Mouse (Mus musculus) layer of hippocampus, adult 2 months (tissue): ENCODE data around the gene Plb1. TPM values are rescaled to one million over a fixed set of nuclear protein-coding genes. Genes with fewer than 3 reads are reported as not detected.

Experiments used
- DNase-seq, 2 experiments: peaks; one replicate each; pipeline ENCODE4 v3.0.0; 2022; ENCODE audit warnings: low spot score in 2 of 2
- H3K27ac ChIP-seq: fragments of 200-600 bp; 2 replicates; pipeline ENCODE4 v1.8.1; 2022
- H3K4me3 ChIP-seq: fragments of 200-600 bp; 2 replicates; pipeline ENCODE4 v1.8.1; 2022; ENCODE audit warnings: mild to moderate bottlenecking
- CTCF ChIP-seq: fragments of 200-600 bp; conservative IDR thresholded peaks from 2 replicates; pipeline ENCODE4 v1.8.1; 2022; ENCODE audit warnings: antibody characterized with exemption, mild to moderate bottlenecking, moderate library complexity
- long read RNA-seq, 2 experiments: library from polyadenylated mRNA; stranded (forward); transcript quantifications; one replicate each; pipeline ENCODE4 v2.0.0; 2021; ENCODE audit warnings: borderline mapping rate in 2 of 2
- total RNA-seq, 2 experiments: library from RNA; stranded (reverse); gene quantifications; 2 replicates each; pipeline ENCODE4 v1.2.3; 2021

Gene Plb1
- 1 to 10 TPM; 1.3 to 1.7 TPM for total RNA-seq
- long read RNA-seq, experiment 1, partial matches to known transcripts: 0 of 1 reads
- long read RNA-seq, experiment 1, other reads (novel, unspliced or antisense): 1 of 1 reads
- long read RNA-seq, experiment 2, partial matches to known transcripts: 0 of 1 reads
- long read RNA-seq, experiment 2, other reads (novel, unspliced or antisense): 1 of 1 reads

DNA sequence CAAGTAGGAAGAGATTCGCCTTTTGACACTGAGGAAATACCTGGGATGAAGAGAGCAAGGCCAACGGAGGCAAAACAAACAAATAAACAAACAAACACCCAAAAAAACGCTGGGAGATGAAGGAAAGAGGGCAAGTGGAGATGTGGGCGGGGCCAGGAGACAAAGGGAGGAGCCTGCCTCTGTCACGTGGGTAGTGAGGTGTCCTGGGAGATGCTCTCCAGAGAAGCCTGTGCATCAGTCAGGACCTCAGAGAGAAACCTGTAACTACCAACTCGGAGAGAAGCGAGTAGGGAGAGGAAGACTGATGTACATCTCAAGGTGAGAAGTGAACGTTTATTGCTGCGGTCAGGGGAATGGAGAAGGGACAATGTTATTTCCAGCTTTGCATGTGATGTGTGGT lies at the start of gene Plb1:
Plb1 (plus strand) TSS at position 235 of the 400 bp plus-strand sequence.
- DNase-seq: no peak
- no peak within 1 kb of the TSS for H3K27ac ChIP-seq
- no peak within 1 kb of the TSS for H3K4me3 ChIP-seq
- no peak for TF ChIP-seq CTCF

DNA sequence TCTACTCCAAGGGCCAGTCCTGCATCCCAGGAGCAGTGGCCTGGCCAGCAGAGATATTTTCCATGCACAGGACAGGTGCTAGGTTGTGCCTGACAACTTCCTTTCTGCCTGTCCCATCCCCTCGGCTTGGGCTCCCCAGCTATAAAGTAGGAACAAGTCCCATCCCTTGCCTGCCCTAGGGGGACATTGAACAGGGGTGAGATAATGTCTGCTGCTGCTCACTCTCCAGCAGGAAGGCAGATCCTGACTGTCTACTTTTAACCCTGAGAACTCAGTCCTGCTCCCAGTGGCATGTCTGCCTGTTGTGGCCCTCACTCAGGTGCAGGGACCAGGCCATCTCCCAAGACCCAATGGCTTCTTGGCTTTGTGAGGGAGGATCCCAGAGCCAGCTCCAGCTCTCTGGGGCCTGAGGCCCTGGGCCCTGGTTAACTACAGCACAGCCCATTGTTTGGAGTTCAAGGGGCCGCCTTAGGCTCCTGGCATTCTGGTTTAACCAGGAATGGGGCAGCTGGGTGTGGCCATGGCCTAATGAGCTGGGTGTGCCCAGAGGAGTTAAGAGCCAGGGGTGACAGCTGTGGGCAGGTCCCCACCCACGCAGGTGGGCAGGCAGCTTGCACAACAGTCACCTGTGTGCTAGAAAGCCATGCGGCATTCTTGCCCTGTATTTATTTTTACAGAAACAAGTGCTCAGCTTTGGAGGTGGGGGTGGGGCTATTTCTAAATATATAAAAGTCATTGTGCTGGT lies 49.5 kb upstream of the Plb1 start:
- DNase-seq: no peak
- TF ChIP-seq CTCF: no peak
- no peak overlapping the region for H3K4me3 ChIP-seq
- peak overlapping the region; percentile 32; the same call in 1 of the 2 replicates for H3K27ac ChIP-seq

DNA sequence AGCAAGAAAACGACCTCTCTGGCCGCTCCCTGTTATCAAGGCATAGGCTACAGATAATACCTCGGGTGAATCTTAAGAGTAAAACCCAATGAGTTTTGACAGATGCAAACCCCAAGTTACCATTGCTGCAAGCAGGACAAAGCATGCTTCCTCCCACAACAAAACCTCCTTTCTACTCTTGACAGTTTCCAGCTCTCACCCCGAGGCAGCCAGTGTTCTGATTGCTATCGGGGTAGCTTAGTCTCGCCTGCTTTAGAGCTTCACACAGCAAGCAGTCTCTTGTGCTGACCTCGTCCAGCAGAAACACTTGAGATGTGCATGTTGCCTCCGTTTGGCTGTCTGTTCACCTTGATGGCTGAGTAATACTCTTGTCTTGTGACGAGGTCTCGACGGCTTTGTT lies 44.8 kb upstream of the Plb1 start:
- no peak for DNase-seq
- Histone ChIP-seq H3K27ac (no peak overlapping the region), H3K4me3 (no peak overlapping the region)
- TF ChIP-seq CTCF: no peak

DNA sequence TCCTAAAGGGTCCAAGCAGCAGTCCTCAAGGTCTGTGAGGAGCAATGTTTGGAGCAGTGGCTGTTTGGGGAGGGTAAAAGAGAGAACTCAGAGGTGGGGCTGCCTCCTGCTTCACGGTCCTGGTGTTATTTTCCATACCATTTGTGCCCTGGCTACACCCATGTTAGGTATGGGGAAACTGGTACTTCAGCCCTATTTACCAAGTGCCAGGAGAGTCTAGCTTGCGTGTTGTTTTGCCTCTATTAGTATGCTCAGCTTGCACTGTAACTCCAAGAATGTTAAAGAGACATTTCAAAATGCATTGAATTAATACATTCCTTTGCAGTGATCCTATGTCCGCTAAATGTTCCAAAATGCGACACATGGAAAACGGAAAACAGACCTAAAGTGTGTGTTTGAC lies 41.2 kb upstream of the Plb1 start:
- no peak for DNase-seq

DNA sequence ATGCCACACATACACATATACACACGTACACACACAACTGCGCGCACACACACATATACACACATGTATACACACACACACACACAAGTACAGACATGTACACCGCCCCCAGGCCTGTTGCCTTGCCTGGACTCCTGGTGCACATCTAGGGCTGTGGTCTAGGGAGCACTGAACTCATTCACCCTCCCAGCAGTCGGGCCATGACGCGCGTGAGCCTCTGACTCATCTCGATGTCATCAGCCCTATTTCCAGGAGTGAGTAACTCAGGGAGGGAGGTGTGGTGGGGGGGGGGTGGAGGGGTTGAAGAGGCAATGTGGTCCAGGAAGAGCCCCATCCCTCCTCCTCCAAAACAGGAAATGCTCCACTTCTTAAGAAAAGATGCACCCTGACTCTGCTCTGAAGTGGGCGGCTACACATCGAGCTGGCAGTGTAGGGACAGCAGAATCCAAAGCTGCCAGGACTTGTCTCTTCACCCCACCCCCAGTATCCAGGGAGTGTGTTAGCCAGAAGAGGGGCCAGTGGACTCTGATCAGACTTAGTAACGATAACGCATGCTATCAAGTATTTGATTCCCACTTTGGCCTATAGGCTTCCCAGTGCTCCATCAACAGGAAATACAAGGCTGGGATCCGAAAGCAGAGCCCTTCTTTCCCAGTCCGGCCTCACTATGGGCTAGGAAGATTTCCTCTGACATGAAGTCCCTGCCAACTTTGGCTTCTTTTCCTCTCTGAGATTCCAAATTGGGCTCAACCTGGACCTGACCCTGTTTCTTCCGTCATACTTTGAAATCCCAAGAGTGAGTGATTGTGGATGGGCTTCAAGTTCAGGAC lies 40.3 kb upstream of the Plb1 start:
- no peak for TF ChIP-seq CTCF
- DNase-seq: no peak
- Histone ChIP-seq H3K27ac (no peak overlapping the region), H3K4me3 (no peak overlapping the region)

More for the DNA sequence above, 41.2 kb upstream of the Plb1 start:
- no peak overlapping the region for H3K4me3 ChIP-seq
- no peak for TF ChIP-seq CTCF
- H3K27ac ChIP-seq: no peak overlapping the region

DNA sequence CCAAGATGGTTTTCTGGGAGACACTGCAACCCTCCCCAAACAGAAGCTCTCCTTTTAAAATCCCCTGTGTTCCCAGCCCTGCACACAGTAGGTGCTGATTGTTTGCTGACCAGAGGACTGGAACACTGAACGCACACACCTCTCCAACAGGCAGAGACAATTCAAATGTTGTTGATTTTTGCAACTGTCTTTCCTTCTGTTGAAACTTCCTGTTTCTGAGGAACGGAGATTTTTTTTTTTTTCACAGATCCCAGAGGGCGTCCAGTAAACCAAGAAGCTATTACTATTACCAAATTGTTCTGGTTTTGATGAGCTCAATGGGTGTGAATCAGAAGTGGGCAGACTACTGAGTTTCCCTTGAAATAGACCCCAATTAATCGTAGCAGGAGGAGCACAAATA lies 38.3 kb upstream of the Plb1 start:
- no peak overlapping the region for H3K4me3 ChIP-seq
- H3K27ac ChIP-seq: no peak overlapping the region
- TF ChIP-seq CTCF: no peak
- DNase-seq: no peak

DNA sequence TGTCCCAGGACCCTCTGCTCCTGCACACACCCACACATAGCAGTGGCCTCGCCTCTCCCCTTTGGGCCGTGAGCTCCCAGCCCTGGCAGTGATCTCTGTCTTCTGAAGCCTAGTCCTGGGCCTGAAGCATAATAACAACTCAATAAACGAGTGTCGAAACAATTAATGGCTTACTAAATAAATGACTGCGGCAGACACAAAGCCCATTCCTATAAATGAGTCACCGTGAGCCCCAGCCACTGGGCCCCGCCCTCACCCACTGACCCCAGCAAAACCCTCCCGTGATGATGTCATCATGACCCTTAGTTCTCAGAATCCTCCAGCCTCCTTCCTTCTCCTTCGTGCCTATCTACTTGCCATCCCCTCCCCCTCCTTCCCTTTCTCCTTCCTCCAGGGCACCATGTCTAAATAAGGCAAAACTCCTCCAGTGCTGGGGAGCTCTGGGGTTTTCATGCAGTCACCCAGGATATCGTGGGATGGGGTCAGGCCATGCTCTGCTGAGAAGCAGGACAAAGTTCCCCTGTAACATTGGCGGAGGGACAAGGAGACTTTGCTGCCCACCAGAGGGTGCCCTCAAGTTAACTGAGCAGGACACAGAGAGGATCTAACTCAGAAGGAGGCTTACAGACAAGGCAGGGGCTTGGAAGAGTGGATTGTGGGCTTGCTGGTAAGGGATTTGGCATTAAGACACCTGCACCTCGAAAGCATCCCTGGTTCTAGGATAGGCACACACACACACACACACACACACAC lies 36.5 kb upstream of the Plb1 start:
- TF ChIP-seq CTCF: no peak
- no peak for DNase-seq

DNA sequence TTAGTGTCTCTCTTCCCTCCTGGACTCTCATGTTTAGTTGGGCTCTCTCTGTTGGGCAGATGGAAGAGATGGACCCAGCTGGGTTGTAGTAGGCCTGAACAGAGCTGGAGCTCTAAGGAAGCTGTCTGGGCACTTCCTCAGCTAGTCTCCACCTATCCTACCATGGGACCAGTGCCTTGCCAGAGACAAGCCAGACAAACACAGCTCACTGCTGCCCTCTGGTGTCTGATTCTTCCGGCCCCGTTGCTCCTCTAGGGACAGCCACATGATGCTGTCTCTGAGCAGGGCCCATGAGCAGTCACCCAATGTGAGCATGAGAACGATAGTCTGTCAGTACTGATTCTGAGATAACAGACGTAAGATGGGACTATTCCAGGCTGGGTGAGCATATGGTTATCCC lies 34.8 kb upstream of the Plb1 start:
- peak; percentile 88 to 91 for DNase-seq
- Histone ChIP-seq H3K4me3 (no peak overlapping the region), H3K27ac (0 out of 2 replicates have a peak overlapping the region, but pooled peaks have one; percentile 28)
- TF ChIP-seq CTCF: peak; percentile 88

More for the DNA sequence above, 36.5 kb upstream of the Plb1 start:
- Histone ChIP-seq H3K27ac (no peak overlapping the region), H3K4me3 (no peak overlapping the region)

DNA sequence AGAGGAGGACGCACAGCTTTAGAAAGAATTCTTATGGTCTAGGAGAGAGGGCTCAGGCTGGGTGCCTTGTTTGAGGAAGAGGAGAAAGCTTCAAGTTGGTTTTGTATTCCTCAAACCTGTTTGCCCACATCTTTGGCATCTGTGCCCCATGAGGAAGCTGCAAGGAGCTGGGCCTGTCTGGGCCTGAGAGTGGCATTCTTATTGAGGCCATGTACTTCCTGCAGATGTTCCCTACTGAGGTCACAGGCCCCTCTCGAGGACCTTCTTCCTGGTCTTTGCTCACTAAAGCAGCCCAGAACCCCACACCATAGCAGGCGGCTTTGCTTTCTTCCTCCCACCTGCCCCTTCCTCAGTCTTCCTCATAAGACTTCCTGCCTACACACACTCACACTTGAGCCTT lies 33.4 kb upstream of the Plb1 start:
- H3K27ac ChIP-seq: no peak overlapping the region
- DNase-seq: no peak
- no peak for TF ChIP-seq CTCF

DNA sequence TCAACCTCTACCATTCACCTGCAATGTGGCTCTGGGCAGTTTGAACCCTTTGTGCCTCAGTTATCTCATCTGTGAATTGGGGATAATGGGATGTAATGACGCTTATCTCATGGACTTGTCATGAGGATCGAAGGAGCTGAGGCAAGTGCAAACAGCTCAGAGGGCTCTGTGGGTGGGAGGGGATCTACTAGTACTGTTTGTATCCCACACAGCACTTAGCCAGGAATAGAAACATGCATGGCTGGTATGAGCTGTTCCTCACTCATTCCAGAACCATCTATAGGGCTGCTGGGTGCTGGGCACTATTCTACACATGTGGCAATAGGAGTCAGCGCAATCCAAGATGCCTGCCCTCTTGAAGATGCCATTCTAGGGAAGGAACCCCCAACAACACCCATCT lies 32.9 kb upstream of the Plb1 start:
- Histone ChIP-seq H3K4me3 (no peak overlapping the region), H3K27ac (no peak overlapping the region)
- no peak for DNase-seq
- no peak for TF ChIP-seq CTCF

More for the DNA sequence above, 33.4 kb upstream of the Plb1 start:
- no peak overlapping the region for H3K4me3 ChIP-seq

DNA sequence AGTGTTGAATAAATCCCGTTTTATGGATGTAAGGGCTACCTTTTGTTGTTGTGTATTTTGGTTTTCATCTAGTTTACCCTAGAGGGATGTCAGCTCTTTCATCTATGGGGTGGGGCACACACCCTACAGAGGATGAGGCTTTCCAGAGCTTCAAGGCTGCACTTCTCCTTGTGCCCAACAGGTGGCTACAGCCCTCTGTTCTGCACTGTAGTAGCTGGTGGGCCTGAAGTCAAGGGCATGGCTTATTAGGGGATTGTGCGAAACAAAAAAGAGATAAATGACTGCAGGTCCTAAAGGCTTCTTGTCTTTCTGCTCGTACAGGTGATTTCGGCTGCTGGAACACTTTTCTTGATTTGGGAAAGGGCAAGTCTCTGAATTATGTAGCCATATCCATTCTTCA lies 27.9 kb upstream of the Plb1 start:
- Histone ChIP-seq H3K4me3 (no peak overlapping the region), H3K27ac (no peak overlapping the region)
- no peak for DNase-seq
- TF ChIP-seq CTCF: peak; percentile 75

DNA sequence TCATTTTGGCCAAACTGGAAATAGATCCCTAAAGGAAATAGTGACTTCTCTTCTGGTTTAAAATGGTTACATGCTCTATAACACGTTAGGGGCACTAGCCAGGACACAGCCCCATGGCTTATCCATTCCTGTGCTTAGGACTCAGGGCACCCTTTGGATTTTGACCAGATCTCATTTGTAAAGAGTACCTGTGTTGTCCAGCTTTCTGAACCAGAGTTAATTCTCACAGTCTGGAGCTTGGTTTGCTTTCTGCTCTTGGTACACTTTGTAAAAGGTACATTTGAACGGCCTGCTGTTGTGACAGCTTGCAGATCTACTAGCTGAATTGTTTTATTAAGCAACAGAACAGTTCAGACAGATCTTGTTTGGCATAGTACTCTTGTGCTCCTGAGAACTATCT lies 25.8 kb upstream of the Plb1 start:
- no peak for TF ChIP-seq CTCF
- no peak overlapping the region for H3K4me3 ChIP-seq
- peak overlapping the region; percentile 85 for H3K27ac ChIP-seq
- peak; percentile 46 to 49 for DNase-seq
